Mouse (Mus musculus) urinary bladder, postnatal 14 days (tissue): ENCODE measurements around the gene Cldn7.
A peak's percentile ranks its signal among the peaks of the same experiment; 100 is the strongest.
"Not testable (repeated sequence)": the region's sequence is repeated elsewhere in the genome, so short reads cannot be mapped to it uniquely, and the experiment has no call there.

Experiments used
- DNase-seq: peaks from one replicate; pipeline ENCODE4 v3.0.0; 2021; ENCODE audit warnings: low spot score

The Cldn7 gene

DNA sequence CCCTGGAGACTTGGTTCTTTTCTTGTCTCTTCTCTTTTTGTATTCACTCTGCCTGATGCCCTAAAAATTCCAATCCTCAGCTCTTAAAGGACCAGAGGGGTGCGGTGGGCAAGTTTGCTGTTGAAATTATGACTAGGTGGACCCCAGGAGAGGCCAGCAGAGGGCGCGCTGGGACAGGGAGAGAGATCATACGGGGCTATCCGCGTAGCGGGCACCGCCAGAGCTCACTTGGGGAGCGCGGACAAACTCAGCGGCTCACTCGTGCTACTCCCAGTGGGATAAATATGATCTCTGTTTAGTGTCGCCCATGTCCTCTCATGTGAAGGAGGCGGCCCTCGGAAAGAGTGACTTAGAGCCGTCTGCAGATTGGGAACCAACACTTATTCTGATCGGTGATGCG lies 30.4 kb upstream of the Cldn7 start:
- peak; percentile 95 for DNase-seq

DNA sequence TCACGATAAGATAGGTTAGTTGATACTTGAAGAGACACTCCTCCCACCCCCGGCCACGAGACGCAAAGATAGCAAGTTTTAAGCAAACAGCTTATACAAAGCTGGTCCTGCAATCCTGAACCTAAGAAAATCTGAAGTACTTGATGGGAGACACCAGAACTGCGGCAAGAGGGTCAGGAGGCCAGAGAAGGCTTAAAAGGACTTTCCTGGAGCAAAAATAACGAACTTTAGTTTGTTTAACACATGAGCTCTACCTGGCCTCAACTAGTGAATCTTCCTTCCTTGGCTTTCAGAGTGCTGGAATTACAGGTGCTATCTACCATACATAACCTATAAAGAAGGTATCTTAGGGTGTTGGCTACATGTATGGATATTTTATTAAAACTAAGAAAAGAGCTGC lies 29.9 kb upstream of the Cldn7 start:
- DNase-seq: no peak

DNA sequence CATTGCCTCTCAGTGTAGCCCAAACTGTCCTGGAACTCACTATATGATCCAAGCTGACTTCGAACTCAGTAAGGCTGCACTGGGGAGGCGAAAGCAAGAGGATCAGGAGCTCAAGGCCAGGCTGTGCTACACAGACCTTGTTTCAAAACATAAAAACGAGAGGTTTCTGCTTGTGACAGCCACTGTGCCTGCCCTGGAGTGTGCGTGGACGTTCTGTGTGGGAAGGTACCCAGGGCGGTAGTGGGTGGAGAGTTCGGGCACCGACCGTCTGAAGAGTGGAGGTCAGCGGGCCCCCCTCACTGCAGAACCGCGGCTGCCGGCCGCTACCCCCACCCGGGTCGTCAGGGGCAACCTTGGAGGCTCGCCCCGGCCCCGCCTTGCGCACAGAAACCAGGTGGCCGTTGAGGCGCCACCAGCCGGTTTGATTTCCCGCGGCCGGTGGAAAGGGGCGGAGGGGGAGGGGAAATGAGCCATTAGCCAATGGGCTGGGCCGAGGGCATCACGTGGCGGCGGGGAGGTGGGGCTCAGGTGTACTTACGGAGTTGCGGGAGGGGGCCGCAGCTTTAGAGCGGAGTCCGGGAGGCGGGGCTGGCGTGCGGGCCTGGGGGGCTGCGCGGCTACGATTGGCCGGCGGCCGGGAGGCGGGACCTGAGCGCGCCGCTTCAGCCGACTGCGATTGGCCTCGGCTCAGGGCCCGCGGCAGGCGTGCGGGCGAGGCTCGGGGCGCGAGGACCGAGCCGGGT lies 29.3 kb upstream of the Cldn7 start, which contains the start of gene Ybx2:
Ybx2 (plus strand) TSS at position 660 of the 743 bp plus-strand sequence.
- DNase-seq: peak; percentile 91

DNA sequence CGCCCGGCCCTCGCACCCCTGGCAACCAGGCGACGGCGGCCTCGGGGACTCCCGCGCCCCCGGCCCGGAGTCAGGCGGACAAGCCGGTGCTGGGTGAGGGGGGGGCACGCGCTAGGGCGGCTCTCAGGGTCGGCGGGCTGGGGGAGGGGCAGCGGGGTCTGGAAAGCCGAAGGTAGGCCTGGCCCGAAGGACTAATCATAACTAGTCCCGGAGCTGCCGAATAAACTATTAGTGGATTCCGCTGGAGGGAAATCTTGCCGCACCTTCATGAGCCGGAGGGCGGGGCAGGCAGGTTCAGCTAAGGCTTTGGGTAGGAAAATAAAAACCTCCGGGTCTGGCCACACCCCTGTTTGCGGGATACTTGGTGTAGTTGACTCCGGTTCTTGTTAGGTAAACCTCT lies 28.4 kb upstream of the Cldn7 start:
- DNase-seq: no peak

DNA sequence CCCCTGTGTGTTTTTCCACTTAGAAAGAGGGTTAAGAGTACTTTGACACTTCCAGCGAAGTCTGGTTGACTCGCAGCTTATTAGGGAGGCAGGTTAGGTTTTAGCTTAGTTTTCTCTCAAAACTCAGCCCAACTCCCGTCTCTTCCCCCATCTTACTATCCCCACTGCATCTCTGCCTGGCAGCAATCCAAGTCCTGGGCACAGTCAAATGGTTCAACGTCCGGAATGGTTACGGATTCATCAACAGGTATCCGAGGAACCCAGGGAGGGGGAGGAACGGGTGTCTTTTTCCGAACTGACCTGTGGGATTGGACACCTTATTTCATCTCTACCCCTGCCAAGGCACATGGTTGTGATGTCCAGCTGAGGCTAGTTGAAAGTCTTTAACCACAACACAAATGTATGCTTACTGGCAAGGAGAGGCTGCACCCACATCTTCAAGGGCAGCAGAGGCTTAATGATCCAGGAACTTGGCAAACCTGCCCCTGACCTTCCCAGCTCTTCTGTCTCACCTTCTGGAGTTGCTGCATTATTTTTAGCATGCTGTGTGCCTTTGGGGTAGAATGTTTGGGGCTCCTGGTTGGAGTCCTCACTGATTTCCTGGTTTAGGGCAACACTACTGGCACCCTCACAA lies 27.7 kb upstream of the Cldn7 start:
- DNase-seq: no peak

DNA sequence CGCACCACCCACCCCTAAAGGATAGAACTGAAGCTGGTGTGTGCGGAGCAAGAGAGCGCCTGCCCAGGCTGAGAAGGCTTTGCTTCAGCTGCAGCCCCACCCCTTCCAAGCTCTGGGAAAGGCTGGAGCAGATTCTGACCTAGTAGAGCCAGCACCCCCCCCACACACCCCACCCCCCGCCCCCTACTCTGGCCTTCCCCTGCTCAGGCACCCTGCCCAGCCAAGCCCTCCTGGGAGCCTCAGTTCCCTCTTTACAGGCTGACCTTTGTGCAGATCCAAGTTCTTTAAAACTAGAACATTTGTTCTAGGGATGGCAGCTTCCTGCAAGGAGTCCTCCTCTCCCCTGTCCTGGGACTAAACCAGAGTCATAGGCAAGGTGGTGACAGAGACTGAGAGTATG lies 27.2 kb upstream of the Cldn7 start:
- DNase-seq: no peak

DNA sequence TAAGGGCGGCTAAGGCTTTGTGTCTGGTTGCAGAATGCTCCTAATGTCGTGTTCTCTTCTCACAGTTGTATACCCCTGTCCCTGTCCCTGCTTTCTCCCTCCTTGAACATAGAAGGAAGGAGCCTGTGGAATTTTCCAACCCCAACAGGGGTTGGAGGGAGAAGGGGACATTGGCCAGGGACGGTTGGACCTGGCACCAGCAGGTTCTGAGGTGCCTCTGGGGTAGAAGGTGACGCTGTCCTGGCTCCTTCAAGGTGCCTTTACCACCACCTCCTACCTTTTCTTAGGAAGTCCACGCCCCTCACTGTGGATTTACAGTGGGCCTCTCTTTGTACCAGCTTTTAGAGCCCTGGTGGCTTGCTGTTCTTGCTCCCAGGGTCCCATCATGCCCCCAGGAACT lies 26.7 kb upstream of the Cldn7 start:
- DNase-seq: no peak

DNA sequence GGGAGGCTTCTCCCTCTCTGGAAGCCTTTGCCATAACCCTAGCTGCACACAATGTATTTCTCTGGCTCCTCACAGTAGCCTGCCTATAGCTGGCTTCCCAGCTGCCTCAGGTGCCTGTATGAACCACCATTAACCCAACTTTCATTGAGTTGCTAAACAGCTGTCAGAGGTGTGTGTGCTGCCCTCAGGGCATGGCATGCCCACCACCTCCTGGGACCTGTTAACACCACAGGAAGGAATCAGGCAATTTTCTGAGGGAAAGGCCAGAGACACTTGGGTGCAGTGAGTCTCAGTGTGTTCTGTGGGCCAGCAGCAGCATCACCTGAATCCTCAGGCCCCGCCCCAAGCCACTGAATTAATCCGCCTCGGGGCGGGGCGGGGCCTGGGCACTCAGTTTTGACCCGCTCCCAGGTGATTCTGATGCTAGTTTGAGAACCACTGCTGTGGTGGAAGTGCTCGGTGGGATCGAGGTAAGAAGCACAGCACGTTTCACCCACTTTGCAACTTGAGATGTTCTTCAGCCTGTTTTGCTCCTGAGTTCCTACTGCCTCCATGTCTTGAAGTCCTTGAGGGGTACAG lies 26.1 kb upstream of the Cldn7 start:
- no peak for DNase-seq

DNA sequence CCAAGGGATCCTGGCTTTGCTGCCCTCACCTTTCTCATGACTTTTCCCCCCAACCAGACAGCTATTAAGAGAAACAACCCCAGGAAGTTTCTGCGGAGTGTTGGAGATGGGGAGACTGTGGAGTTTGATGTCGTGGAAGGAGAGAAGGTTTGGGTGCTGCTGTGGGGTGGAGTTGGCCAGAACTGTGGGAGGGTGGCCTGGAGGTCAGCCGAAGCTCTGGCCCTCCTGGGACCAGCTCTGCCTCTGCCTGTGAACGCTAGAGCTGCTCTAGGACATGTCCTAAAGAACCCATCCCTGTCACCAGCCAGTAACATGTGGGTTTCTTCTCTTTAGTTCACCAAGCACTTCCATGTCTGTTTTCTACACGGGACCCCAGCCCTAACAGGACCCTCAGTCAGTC lies 25.4 kb upstream of the Cldn7 start:
- DNase-seq: no peak

DNA sequence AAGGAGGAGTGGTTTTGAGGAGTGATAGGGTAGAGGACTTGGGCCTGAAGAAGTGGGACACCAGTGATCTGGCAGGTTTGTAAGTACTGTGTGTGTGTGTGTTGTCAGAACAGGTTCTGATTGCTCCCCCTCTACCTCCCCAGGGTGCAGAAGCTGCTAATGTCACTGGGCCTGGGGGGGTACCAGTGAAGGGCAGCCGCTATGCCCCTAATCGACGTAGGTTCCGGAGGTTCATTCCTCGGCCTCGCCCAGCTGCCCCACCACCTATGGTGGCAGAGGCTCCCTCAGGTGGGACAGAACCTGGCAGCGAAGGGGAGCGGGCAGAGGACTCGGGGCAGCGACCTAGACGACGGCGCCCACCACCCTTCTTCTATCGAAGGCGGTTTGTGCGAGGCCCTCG lies 24.8 kb upstream of the Cldn7 start:
- no peak for DNase-seq

DNA sequence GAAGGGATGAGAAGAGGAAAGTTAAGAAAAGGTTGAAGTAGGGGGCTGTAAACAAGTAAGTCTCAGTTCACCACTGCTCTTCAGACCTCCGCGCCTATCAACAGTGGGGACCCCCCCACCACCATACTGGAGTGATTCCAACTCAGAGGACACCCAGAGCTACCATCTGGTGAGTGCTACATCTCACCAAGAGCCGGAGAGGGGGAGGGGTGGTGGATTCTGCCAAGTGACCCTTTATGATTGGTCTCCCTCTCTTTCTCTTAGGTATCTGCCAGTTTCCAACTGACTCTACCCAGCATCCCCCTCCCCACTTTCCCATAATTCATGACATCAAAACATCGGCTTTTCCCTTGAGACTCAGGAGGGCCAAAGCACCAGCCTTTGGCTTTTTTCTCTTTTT lies 23.6 kb upstream of the Cldn7 start:
- DNase-seq: no peak

DNA sequence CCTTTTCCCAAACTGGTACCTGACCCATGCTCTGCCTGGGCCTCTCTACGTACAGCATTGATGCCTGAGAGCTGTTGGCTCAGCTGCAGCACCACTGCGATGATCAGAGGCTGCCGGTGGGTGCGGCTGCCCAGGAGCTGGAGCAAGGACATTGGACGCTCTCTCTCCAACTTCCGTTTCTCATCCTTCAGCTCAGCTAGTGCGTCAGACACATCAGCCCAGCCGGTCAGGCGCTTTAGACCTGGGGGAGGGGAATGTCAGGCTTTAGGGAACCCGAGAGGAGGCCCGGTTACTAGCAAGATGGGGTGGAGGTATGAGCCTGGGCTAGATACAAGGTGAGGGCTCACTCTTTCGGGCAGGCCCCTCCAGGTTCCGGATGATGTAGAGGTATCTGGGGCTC lies 19.4 kb upstream of the Cldn7 start:
- DNase-seq: no peak

DNA sequence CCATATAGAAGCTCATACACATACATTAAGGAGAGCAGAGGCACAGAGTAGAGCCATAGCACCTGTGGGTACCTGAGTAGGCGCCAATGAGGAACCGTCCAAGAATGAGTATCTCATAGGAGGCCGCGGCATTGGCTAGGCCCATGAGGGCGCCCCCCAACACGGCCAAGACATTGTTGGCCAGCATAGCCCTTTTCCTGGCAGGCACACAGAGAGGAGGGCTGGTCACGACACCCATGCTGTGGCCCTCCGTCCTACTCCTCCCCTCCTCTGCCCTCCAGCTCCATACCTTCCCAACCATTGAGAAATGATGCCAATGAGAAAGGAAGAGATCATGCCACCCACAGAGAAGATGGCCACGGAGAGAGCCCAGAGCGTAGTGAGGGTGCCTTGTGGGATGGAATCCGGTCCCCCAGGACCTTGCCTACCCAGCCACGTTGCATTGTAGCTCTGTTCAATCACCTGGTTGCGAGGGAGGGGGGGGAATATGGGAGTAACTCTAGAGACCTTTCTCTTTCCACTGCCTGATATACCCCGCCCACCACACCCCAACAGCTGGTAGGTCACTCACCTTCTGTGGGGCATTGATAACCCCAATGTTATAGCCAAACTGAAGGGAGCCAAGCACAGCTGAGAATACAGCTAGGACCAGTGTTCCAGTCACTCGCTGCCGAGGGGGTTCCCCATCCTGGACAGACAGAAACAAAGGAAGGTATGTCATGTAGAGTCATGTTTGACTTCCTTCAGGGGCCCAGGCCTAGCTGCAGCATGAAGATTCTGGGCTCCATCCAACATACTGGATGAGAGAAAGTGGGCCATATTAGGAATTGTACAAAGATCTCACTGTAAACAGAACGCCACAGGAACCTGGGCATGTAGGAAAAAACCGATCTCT lies 18.3 kb upstream of the Cldn7 start:
- DNase-seq: no peak

DNA sequence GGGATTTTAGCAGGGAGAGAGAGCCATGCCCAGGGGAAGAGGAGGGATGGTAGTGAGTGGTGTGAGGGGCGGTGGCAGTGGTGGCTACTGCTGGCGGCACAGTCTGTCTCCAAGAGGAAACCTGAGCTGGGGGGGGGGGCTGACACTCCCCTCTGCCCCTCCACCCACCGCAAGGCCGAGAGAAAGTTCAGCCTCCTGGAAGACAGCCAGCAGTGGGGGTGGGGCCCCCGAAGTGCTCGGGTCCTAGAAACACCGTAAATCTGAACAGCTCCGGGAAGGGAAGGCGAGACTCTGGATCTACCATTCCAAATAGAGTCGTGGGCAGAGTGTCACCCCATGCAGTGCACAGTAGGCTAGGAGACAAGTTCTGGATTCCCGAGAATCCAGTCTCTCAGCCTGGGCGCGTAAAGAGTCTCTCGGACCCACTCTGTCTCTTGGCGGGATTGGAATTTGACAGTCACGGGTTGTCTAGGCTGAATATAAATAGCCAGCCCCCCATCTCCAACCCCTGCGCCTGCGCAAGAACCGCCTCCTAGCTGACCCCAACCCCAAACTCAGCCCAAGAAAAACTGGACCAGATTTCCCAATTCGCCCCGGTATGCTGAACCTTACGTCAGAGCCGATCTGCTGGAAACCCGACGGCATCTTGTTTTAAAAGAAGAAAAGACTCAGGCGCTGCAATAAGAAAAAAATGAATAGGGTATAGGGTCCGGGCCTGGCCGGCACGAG lies 17.1 kb upstream of the Cldn7 start:
- DNase-seq: peak; percentile 48

DNA sequence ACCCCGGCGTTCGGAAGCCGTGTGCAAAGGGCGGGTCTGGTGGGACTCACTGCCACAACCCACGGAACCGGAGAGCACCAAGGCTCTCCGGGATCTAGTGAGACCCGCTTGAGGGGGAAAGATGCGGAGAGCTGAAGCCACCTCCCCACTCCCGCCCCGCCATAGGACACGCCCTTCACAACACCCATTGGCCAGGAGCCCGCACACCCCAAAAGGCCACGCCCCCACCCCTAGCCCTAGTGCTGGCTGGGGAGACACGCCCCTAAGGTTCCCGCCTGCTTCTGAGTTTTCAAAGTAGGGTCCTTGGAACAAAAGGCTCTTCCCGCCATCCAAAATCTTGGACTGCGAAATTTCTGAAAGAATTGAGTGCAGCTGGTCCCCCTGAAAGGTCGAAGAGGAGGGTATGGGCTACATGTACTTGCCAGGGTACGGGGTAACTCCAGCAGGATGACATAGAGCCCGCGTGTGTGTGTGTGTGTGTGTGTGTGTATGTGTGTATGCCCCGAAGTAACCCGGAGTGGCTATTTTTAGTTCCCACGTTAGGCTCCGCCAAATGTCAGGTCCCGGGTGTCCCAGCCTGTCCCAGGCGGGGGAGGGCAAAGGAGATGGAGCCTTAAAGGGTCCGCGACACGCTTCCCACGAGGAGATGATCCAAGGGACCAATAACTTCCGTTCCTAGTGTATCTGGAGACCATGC lies 16.4 kb upstream of the Cldn7 start, which contains the start of gene Slc2a4:
Slc2a4 (minus strand) TSS at position 123 of the 697 bp plus-strand sequence.
- DNase-seq: peak; percentile 94

DNA sequence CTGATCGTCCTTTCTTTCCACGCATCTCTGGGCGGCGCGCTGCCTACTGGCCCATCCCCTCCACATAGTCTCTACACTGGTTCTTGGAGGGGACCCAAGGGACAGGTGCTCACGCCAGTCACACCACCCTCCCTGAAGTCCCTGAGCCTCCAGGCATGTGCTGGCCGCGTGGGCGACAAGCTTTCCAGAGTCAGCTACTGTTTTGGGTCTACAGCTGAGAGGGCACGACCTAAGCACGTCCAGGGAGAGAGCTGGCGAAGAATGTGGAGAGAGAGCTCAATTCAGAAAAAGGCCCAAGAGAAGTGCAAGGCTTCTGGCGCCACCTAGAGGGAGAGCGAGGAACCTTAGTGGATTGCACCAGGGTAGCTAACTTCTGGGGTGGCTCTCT lies 15.8 kb upstream of the Cldn7 start:
- DNase-seq: peak; percentile 91

DNA sequence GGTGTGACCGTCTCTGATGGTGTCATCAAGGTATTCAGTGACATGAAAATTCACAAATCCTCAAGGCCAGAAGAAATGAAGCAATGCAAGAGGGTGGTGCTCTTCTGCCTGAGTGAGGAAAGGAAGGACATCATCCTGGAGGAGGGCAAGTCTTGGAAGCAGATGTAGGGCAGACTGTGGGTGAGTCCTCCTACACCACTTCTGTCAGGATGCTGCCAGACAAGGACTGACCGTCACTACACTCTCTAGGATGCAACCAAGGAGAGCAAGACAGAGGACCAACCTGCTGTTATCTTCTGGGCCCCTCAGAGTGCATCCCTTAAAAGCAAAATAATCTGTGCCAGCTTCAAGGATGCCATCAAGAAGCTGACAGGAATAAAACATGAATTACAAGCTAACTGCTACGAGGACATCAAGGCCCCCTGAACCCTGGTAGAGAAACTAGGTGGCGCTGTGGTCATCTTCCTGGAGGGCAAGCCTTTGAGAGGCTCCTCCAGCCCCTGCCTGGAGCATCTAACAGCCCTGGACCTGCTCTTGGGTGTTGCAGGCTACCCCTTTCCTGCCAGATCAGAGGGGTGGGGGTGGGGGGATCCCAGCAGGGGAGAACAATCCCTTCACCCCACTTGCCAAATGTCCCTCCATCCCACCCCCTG lies 13.6 kb upstream of the Cldn7 start:
- DNase-seq: peak; percentile 40

DNA sequence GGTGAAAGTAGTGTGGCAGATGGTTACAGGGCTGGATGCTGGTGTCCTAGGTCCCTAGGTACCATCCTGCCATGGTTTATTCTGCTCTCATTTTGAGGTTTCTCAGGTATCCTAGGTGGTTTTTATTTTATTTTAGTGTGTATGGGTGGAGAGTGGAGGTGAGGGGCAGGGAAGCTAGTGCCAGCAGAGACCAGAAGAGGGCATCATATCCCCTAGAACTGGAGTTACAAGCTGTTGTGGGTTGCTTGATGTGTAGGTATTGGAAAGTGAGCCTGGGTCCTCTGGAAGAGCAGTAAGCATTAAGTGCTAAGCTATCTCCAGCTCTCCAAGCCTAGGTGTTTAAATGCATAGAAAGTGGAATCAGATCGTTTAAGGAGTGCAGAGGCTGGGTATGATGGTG lies 12.3 kb upstream of the Cldn7 start:
- no peak for DNase-seq

DNA sequence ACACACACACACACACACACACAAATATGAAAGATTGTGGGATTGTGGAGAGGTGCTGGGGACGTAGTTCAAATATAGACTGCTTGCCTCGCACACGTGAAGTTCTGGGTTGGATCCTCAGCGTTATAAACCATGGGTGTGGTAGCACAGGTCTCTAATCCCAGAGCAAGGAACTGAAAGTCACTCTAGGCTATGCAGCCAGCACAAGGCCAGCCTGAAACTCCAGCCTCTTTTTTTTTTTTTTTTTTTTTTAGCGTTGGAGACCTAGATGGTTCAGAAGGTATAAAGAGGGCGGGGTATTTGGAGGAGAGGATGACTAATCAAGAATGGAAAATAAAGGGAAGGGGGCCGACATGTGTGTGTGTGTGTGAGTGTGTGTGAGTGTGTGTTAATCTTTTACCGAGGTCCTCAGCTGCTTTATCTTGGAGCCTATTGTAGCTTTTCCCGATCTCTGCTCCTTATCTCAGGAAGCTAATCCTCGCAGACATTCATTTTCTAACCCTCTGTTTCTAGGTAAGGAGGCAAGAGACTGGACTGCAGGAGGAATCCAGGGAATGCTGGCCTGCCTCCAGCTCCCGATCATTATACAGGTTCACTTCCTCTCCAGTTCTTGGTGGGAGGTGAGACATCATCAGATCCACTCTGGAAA lies 11.2 kb upstream of the Cldn7 start:
- DNase-seq: no peak

DNA sequence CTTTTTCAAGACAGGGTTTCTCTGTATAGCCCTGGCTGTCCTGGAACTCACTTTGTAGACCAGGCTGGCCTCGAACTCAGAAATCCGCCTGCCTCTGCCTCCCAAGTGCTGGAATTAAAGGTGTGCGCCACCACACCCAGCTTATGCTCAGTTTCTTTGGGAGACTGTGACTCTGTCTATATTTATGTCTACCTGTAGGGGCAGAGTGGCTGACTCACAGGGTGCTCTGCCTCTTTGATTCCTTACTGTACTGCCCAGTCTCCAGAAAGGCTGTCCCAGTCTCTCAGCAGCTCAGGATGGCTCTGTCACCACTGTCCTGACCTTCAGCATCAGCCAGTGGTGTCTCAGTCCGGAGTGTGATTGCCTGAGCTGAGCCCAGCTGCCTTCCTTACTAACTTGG lies 9.0 kb upstream of the Cldn7 start:
- DNase-seq: not testable (repeated sequence)
